Mouse (Mus musculus) left cerebral cortex, postnatal 4 days (tissue): ENCODE measurements around the gene Cap2. TPM values are rescaled to one million over a fixed set of nuclear protein-coding genes. Genes with fewer than 3 reads are reported as not detected.
A peak's percentile ranks its signal among the peaks of the same experiment; 100 is the strongest.

Experiments used
- DNase-seq: peaks from one replicate; pipeline ENCODE4 v3.0.0-alpha.2; 2022
- intact Hi-C: fragments of 180-260 bp; cut with DNase I; formaldehyde crosslinking; loops from one replicate; pipeline ENCODE4 v1.15.1; 2025
- total RNA-seq, 2 experiments: library from RNA; stranded (reverse); gene quantifications; 2 replicates each; pipeline ENCODE4 v1.2.3; 2021

The Cap2 gene
- total RNA-seq, 2 experiments from 2014 or later: 23.1 to 23.6 TPM

DNA sequence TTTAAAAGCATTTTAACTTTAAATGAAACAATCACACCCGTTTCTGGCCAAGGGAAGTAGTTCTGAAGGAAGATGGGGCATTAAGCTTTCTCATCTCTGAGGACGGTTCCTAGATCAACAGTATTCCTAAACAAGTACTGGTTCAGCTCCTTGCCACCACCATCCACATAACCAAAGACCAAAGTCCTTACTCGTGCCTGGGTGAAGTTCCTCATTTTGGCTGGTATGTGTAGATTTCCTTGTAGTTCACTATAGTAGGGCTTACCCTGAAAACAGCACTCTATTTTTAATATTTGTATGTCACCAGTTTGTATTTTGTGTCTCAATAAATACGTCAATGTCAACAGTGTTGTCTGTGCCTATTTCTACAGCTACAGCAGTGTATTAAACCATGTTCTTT lies 176.1 kb downstream of the Cap2 start:
- intact Hi-C loops: no loop called here

DNA sequence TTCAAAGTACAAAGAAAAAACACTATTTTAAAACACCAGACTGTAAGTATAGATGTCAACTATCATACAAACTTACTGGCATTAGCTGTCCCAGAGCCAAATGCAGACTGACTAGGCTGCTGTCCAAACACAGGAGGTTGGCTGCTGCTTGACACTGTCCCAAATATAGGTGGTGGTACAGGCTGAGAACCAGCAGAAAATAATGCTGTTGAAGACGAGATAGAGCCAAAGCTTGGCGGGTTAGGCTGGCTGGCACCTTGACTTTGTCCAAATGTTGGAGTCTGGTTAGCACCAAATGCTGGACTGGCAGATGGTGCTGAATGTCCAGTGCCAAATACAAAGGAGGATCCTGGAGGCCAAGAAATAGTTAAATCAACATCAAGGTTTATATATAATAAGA lies 181.3 kb downstream of the Cap2 start:
- intact Hi-C loops: no loop called here
- peak; percentile 32 for DNase-seq

More for the DNA sequence above, 176.1 kb downstream of the Cap2 start:
- DNase-seq: no peak

DNA sequence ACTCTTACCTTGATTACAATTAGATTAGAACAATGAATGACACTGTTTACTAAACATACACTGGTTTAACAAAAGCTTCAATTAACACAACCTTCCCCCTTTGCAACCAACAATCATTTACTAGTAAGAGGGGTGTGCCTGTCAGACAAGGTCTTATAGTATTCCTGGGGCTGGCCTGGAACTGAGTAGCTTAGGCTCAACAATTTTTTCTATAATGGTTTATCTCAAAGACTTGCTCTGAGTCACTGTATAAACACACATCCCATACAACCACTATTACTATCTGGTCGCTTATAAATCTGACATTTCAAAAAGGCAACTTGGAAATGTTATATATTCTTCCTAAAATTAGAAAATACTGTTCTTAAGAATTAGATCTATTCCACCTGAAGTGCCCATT lies 181.7 kb downstream of the Cap2 start:
- DNase-seq: no peak
- intact Hi-C loops: no loop called here

DNA sequence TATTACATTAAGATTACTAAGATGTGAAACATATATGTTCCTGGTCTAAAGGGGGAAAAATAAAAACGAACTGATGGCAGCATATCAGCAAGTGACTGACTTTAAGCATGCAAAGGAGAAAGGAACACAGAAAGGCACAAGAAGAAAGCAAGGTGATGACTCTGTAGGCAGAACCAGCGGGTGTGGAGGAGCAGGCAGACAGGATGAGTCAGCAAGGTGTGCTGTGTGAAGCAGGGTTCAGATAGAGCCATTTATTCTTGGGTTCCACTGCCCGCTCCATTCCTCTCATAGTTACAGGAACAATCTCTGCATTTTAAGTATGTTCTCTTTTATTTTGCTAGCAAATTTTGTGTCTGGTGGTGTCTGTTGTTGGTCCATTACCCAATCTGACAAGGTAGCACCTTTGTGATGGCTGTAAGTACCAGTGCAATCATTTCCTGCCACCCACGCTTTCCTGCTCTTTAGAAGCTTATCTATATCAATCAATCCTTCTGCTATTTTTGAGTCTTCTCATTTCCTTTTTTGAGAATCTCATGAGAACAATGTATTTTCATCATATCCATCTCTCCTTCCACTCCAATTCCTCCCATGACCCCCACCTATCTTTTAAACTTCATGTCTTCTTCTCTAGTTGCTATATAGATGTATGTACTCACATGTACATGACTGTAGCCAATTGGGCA lies 189.1 kb downstream of the Cap2 start:
- intact Hi-C loops: no loop called here
- no peak for DNase-seq

DNA sequence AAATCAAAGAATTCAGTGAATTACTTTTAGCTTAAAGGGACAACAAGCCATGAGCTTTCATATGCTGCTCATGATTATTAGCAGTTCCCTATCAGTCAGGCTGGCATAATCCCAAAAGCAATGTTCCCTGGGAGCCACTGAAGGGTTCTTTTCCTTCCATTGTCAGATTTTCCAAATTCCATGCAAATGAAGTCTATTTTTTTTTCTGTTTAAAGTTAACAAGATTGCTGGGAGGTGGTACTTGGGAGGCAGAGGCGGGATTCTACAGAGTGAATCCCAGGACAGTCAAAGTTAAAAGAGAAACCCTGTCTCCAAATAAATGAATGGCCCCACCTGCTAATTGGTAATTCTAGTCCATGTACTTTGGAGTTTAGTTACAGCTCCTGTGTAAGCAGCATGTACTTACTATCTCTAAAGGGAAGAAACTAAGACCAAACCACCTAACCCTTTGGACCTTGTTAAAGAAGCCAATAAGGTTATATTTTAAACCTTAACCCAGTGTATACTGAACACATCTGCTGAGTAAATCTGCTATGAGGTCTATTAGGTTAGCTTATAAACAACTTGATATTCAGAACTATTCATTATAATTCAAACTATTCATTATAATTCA lies 193.8 kb downstream of the Cap2 start:
- DNase-seq: no peak
- intact Hi-C loops: no loop called here

DNA sequence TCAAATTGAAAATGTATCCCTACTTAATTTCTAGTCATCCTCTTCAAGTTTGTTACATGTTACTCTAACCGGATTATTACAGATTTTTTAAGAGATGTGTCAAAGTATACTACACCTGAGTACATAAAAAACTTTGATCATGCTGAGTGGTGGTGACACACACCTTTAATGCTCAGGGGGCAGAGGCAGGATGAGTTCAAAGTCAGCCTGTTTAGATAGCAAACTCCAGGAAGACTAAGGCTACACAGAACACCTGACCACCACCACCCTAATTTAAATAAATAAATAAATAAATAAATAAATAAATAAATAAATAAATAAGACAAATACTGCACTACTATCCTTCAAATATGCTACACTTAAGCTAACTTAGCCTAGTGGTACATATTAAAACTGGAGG lies 194.3 kb downstream of the Cap2 start:
- intact Hi-C loops: no loop called here
- no peak for DNase-seq

DNA sequence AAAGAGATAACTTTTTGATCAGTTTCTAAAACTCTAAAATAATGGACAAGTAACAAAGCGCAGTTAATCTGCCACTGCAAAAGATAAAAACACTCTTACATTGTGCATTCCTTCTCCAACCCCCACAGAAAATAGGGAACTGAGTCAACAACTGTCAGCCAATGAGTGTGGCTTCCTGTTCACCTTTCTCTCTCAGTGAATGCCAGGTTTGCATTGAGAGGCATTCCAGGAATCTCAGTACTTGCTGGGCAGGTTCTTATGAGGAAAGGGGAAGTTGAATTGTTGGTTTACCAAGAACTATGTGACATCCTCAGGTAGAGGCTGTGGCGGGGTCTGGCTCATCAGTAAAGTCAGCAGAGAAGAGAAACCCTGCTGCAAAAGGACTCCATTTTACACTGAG lies 195.1 kb downstream of the Cap2 start:
- intact Hi-C loops: no loop called here
- no peak for DNase-seq

DNA sequence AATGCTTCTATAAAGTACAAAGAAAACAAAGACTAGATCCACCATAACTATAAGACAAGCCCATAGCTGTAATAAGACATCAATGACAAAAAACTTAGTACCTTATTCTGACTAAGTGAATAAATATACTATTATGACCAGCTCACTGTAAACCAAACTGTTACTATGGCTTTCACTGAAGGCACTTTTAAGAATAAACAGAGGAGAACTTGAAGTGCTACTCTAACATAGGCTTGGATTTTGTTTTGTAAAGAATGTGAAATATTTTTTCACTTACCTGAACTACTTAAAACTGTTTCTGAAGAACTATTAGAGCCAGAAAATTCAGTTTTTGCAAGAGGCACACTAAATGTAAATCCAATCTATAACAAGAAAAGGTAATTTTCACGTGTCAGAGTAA lies 197.7 kb downstream of the Cap2 start:
- intact Hi-C loops: no loop called here
- no peak for DNase-seq

Other genes starting within 250 kb of the Cap2 start
- under 1 TPM in 1 of 2 experiments, not detected in 1; 0.26 TPM for gene Stmnd1, start 228.1 kb upstream of the Cap2 start, total RNA-seq
- gene Rbm24, start 83.4 kb upstream of the Cap2 start, total RNA-seq: 10 to 100 TPM; 27.4 to 31.0 TPM
- 10 to 100 TPM; 71.4 to 75.7 TPM for gene Fam8a1, start 167.7 kb downstream of the Cap2 start, total RNA-seq
- gene Nup153, start 226.1 kb downstream of the Cap2 start, total RNA-seq: 10 to 100 TPM; 87.6 to 88.3 TPM